Mouse (Mus musculus): Measurements from ENCODE around the gene Gal3st2c.
"Not testable (repeated sequence)": the region's sequence is repeated elsewhere in the genome, so short reads cannot be mapped to it uniquely, and the experiment has no call there.

Gal3st2c gene

GRCm38 (mm10) chr1:93990209-93990608, at the start of gene Gal3st2c:
TSS of gene Gal3st2c (plus strand) at chr1:93990509.
- not testable (repeated sequence) for DNase-seq (ENCODE audit: low spot score)

- not testable (repeated sequence) for DNase-seq (ENCODE audit: low spot score)
These were observed 41.2 kb upstream of the Gal3st2c start for GRCm38 (mm10) chr1:93949087-93949486.

- not testable (repeated sequence) for DNase-seq (ENCODE audit: low spot score)
These were observed 23.8 kb upstream of the Gal3st2c start for GRCm38 (mm10) chr1:93966489-93966888.

- not testable (repeated sequence) for DNase-seq (ENCODE audit: low spot score)
These were observed 19.9 kb upstream of the Gal3st2c start for GRCm38 (mm10) chr1:93970380-93970779.

- DNase-seq (ENCODE audit: low spot score) = not testable (repeated sequence)
These were observed 19.5 kb upstream of the Gal3st2c start for GRCm38 (mm10) chr1:93970797-93971196.

GRCm38 (mm10) chr1:93975764-93976163, 14.5 kb upstream of the Gal3st2c start:
- not testable (repeated sequence) for DNase-seq (ENCODE audit: low spot score)

GRCm38 (mm10) chr1:93978287-93978686, 12.0 kb upstream of the Gal3st2c start:
- not testable (repeated sequence) for DNase-seq (ENCODE audit: low spot score)

- not testable (repeated sequence) for DNase-seq (ENCODE audit: low spot score)
These were observed 9.4 kb upstream of the Gal3st2c start for GRCm38 (mm10) chr1:93980932-93981331.

GRCm38 (mm10) chr1:93986167-93986566, 4.1 kb upstream of the Gal3st2c start:
- DNase-seq (ENCODE audit: low spot score) = no peak

GRCm38 (mm10) chr1:93988786-93989185, 1.5 kb upstream of the Gal3st2c start:
- no peak for DNase-seq (ENCODE audit: low spot score)

GRCm38 (mm10) chr1:93991068-93991467, 759 bp downstream of the Gal3st2c start:
- DNase-seq (ENCODE audit: low spot score) = not testable (repeated sequence)

GRCm38 (mm10) chr1:93991491-93991890, 1.2 kb downstream of the Gal3st2c start:
- DNase-seq (ENCODE audit: low spot score) = not testable (repeated sequence)

- DNase-seq (ENCODE audit: low spot score) = no peak
These were observed 10.7 kb downstream of the Gal3st2c start for GRCm38 (mm10) chr1:94001023-94001422.

- not testable (repeated sequence) for DNase-seq (ENCODE audit: low spot score)
These were observed 15.7 kb downstream of the Gal3st2c start for GRCm38 (mm10) chr1:94005954-94006506.

GRCm38 (mm10) chr1:94008826-94009225, 18.5 kb downstream of the Gal3st2c start:
- peak; percentile 67 for DNase-seq (ENCODE audit: low spot score)

- no peak for DNase-seq (ENCODE audit: low spot score)
These were observed 21.3 kb downstream of the Gal3st2c start for GRCm38 (mm10) chr1:94011643-94012042.

- DNase-seq (ENCODE audit: low spot score) = no peak
These were observed 29.8 kb downstream of the Gal3st2c start, which contains the start of gene Neu4 for GRCm38 (mm10) chr1:94020151-94020550. TSS of gene Neu4 (plus strand) at chr1:94020451.

- DNase-seq (ENCODE audit: low spot score) = no peak
These were observed 37.3 kb downstream of the Gal3st2c start for GRCm38 (mm10) chr1:94027506-94028108.

GRCm38 (mm10) chr1:94028741-94029140, 38.4 kb downstream of the Gal3st2c start:
- DNase-seq (ENCODE audit: low spot score) = no peak

GRCm38 (mm10) chr1:94033075-94033602, 42.8 kb downstream of the Gal3st2c start:
- DNase-seq (ENCODE audit: low spot score) = no peak

GRCm38 (mm10) chr1:94034984-94035743, 44.9 kb downstream of the Gal3st2c start:
- peak; percentile 74 for DNase-seq (ENCODE audit: low spot score)

GRCm38 (mm10) chr1:94040391-94040790, 50.1 kb downstream of the Gal3st2c start:
- DNase-seq (ENCODE audit: low spot score) = no peak

GRCm38 (mm10) chr1:94045559-94045958, 55.2 kb downstream of the Gal3st2c start:
- DNase-seq (ENCODE audit: low spot score) = no peak

Measured in left cerebral cortex, adult 11 months (tissue).